Mouse (Mus musculus) right cerebral cortex, postnatal 36 days (tissue): ENCODE measurements around the gene Rasa2.
A peak's percentile ranks its signal among the peaks of the same experiment; 100 is the strongest.
"Not testable (repeated sequence)": the region's sequence is repeated elsewhere in the genome, so short reads cannot be mapped to it uniquely, and the experiment has no call there.

Experiments
- DNase-seq, 2 experiments: peaks; one replicate each; pipeline ENCODE4 v3.0.0; 2022; ENCODE audit warnings: low spot score in 2 of 2, mixed read lengths in 1 of 2

Gene Rasa2

DNA sequence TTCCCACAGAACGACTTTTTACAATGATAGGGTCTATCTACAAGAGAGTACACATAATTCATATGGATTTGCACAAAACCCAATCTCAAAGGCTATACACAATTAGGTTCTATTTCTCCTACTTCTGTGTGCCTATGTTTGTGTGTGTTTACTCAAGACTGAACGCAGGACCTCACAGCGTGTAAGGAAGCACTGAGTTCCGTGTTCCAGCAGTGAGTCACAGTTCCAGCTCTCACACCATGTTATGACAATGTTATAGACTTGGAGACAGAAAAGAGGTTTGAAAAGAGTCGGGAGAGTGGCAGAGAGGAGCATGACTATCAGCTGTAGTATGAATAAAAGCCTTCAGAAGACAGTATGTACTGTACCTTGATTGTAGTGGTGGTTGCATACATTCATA, 42.1 kb downstream of the Rasa2 start:
- no peak for DNase-seq

DNA sequence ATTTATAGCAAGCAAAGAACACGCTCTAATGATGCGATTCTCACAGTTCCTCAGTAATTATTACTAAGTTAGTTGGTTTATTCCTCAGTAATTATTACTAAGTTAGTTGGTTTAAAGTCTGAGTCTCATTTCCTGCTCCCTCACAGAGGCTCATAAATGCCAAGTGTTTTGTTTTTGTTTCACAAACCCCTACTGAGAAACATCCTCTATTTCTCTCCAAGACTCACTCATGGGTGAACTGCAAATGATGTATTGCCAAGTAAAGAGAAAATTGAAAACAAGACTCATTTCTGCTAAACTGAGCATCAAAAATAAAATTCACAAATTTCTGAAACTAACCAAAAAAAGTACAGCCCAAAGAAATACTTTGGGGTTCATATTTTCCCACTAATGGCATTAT, 47.9 kb downstream of the Rasa2 start:
- no peak for DNase-seq

DNA sequence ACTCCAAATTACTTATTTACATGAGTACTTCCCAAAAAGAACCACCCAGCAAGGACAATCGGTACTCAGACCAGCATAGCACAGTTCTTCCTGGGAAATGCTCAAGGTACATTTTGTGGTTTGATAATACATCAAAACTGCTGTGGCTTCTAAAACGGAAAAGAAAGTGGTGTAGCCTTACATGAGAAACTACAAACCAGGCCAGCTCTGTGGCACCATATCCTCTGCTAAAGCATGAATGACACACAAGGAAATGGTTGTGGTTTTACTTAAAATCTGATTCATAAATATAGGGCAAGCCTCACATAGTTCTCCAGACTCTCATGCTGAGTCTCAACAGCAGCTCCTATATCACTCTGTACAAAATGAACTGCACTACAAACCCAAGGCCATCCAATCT, 48.3 kb downstream of the Rasa2 start:
- DNase-seq: no peak

- DNase-seq: no peak
Measured at GRCm38 (mm10) chr9:96578190-96578589, 53.2 kb downstream of the Rasa2 start.

- no peak for DNase-seq
Measured at GRCm38 (mm10) chr9:96577674-96578073, 53.7 kb downstream of the Rasa2 start.

- DNase-seq: no peak
Measured at GRCm38 (mm10) chr9:96573252-96573651, 58.2 kb downstream of the Rasa2 start.

- DNase-seq: no peak
Measured at GRCm38 (mm10) chr9:96572754-96573153, 58.7 kb downstream of the Rasa2 start.

- DNase-seq: no peak
Measured at GRCm38 (mm10) chr9:96566470-96566996, 64.9 kb downstream of the Rasa2 start.

GRCm38 (mm10) chr9:96563501-96563900, 67.9 kb downstream of the Rasa2 start:
- no peak for DNase-seq

- no peak for DNase-seq
Measured at GRCm38 (mm10) chr9:96559148-96559547, 72.3 kb downstream of the Rasa2 start.

- DNase-seq: no peak
Measured at GRCm38 (mm10) chr9:96558594-96558993, 72.8 kb downstream of the Rasa2 start.

GRCm38 (mm10) chr9:96554095-96554494, 77.3 kb downstream of the Rasa2 start:
- DNase-seq: no peak

GRCm38 (mm10) chr9:96545410-96545809, 86.0 kb downstream of the Rasa2 start:
- peak; percentile 18 to 36 for DNase-seq

GRCm38 (mm10) chr9:96543643-96544640, 87.5 kb downstream of the Rasa2 start:
- peak in 1 of 2 experiments; percentile 18 for DNase-seq

GRCm38 (mm10) chr9:96538916-96539315, 92.5 kb downstream of the Rasa2 start:
- no peak for DNase-seq

- DNase-seq: no peak
Measured at GRCm38 (mm10) chr9:96537615-96537919, 93.8 kb downstream of the Rasa2 start.

DNA sequence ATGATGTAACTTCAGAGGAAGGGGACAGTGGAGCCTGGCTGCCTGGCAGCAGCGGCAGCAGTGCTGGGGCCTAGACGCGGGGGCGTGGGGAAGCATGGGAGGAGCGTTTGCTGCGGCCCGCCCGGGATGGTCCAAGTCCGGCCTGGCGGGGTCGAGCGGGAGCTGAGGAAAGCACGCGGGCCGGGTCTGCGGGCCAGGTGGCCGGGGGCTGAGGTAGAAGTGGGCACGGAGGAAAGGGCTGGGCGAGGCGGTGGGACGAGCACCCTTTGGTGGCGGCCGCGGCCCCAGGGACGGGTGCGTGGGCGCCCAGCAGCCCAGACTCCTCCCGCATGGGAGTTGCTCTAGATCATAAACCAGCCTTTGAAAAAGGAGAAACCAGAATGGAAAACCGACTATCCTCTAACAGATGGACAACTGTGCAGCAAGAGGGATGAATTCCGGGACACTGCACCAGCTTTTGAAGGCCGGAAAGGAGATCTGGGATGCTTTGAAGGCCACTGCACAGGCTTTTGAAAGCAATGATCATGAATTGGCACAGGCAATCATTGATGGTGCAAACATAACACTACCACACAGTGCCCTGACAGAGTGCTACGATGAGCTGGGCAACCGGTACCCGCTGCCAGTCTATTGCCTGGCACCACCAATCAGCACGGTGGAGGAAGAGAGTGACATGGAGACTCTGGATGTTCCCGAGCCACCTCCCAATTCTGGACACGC, 94.4 kb downstream of the Rasa2 start:
- peak in 1 of 2 experiments; percentile 16 for DNase-seq

DNA sequence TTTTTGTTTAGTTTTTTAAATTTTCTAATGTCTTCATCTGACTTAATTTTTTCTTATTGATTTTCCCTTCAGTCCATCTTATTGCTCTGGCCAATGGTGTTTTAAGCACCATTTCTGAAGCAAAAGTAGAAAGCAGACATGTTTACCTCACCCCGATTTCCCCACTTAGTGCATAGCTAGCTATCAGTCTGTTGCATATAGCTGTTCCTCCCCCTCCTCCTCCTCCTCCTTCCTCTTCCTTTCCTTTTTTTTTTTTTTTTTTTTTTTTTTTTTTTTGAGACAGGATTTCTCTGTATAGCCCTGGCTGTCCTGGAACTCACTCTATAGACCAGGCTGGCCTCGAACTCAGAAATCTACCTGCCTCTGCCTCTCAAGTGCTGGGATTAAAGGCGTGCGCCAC, 95.3 kb downstream of the Rasa2 start:
- DNase-seq: not testable (repeated sequence)

- no peak for DNase-seq
Measured at GRCm38 (mm10) chr9:96535431-96535830, 96.0 kb downstream of the Rasa2 start.

GRCm38 (mm10) chr9:96534256-96534655, 97.2 kb downstream of the Rasa2 start:
- no peak for DNase-seq

DNA sequence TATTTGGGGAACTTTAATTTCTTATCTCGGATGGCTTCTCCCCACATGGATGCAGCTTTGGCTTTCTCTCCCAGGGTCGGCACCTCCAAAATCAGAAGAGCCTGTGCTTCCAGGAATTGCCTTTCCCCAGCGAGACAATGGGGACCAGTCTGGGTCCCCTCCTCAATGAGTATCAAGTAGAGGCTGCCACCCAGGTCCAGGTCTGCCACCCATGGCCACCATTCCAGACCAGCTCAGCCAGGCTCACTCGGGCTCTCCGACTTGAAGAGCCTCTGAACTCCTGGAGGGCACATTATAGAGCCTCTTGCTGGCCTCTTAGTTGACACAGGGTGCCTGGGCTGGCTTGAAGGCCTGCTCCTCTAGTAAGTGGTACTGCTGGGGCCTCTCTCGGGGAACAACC, 97.9 kb downstream of the Rasa2 start:
- no peak for DNase-seq

GRCm38 (mm10) chr9:96532531-96532930, 98.9 kb downstream of the Rasa2 start:
- no peak for DNase-seq

GRCm38 (mm10) chr9:96530674-96531081, 100.7 kb downstream of the Rasa2 start:
- DNase-seq: no peak
